Mouse (Mus musculus) embryonic fibroblast, embryonic 13.5 days (primary cell): ENCODE results near the gene Cd5.

Experiments used
- CTCF ChIP-seq: IDR thresholded peaks from 2 replicates; pipeline ENCODE4 v1.5.1; 2011; ENCODE audit warnings: mild to moderate bottlenecking, control low read depth, low read length, moderate library complexity, borderline replicate concordance; ENCODE audit not compliant: insufficient read depth
- POLR2A ChIP-seq: IDR thresholded peaks from 2 replicates; pipeline ENCODE4 v1.6.1; 2011; ENCODE audit warnings: low read depth, mild to moderate bottlenecking, control low read depth, low read length, moderate library complexity

- TF ChIP-seq POLR2A (no peak), CTCF (no peak)
Observed at GRCm38 (mm10) chr19:10759525-10759924, 20.7 kb upstream of the Cd5 start.
